Mouse (Mus musculus) layer of hippocampus, postnatal 14 days (tissue): ENCODE results near the gene Map2. TPM values are rescaled to one million over a fixed set of nuclear protein-coding genes. Genes with fewer than 3 reads are reported as not detected.
A peak's percentile ranks its signal among the peaks of the same experiment; 100 is the strongest.

Experiments used
- DNase-seq, 2 experiments: peaks; one replicate each; pipeline ENCODE4 v3.0.0; 2021 to 2022; ENCODE audit warnings: low spot score in 2 of 2, mixed read lengths in 1 of 2
- total RNA-seq, 2 experiments: library from RNA; stranded (reverse); gene quantifications; 2 replicates each; pipeline ENCODE4 v1.2.3; 2021

The Map2 gene
- total RNA-seq, 2 experiments from 2014 or later, result 947 to 1,024 TPM

DNA sequence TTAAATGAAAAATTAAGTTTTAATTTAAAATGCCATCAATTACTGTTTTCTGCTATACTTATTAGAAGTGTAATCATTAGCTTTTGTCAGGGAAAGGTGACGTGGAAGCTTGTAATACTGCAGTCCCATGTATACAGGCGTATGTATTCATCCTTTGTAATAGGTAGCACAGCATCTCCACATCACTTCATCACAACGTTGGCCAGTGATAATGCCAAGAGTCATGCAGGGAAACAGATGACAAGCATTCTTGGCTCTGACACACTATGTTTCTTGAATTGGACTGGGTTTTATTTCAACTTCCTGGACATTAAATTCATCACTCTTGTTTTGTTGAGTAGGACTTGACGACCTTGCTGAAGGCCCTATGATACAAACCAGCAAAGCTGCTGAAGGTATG is 113.9 kb downstream of the Map2 start:
- no peak for DNase-seq

DNA sequence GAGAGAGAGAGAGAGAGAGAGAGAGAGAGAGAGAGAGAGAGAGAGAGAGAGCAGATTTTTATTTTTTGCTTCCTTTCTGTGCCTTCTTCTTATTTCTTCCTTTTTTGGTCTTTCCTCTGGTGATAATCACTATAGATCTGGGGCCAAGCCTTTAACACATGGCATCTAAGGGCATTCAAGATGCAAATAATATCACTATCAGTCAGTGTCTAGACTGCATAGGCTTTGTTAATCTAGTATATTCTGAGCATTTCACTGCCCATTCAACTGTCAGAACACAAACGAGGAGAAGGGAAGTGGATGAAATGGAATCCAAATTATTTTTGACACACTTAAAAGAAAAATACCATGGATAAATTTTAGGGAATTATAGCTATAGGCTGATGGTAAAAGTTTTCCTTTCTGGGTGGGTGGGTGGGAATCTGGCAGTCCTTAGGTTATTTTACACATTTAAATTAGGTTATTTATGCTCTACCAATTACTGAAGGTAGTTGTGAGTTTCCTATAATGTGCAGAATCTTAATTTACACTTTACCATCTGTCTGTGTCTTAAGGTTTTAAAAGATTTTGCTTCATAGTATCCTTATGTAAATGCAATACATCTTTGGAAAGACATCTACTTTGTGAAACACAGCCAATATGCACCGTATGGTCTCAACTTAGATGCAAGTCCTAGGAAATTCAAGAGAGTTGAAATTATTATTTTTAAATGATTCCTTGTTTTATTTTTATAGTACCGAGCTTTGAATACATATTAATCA is 117.2 kb downstream of the Map2 start:
- no peak for DNase-seq

DNA sequence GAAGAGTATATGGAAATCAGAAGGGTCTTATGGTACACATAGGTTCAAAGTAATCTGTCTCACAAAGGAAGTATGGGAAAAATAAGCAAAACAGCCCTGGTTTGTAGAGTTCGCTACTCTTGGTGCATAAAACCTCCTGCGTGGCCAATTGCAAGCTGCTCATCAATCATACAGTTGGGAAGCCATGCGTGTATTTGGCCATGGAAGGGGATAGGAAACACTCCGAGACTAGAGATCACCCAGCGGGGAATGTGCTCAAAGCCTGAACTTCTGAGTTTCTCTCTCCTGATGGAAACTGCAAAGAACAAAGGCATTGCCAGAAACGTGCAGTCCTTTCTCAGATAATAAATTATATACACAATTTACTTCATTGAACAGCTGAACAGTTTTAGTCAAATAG is 124.3 kb downstream of the Map2 start:
- no peak for DNase-seq

DNA sequence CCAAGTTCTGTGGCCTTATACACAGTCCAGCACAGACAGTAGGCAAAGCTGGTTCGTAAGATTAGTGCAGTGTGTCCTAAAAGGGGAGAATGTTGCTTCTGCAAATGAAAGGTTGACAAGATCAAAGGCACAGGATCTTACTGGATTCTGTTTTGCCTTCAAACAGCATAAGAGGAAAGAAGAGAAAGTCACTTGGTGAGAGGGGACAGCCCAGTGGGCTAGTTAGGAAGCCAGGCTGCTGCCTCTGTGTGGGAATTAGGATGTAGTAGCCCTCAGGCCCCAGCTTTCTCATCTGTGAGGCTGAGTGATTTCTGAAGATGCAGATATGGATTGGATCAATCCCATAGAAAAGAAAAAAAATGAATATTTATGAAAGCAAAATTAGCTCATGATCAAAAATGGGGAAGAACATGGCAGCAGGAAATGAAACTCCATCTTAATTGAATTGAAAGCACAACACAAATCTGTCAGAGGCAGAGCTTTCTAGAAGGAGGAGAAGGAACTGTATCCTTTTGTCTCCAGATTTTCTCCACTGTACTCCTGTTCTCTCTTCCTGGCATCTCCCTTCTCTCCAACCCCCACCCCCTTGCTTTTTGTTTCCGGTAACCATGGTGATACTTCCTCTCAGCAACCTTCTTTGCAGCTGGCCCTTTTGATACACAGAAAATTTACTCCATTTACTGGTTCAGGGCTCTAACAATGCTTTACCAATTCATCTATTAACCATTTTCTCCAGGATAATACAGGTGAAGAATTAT is 145.5 kb downstream of the Map2 start:
- peak in 1 of 2 experiments; percentile 63 for DNase-seq

DNA sequence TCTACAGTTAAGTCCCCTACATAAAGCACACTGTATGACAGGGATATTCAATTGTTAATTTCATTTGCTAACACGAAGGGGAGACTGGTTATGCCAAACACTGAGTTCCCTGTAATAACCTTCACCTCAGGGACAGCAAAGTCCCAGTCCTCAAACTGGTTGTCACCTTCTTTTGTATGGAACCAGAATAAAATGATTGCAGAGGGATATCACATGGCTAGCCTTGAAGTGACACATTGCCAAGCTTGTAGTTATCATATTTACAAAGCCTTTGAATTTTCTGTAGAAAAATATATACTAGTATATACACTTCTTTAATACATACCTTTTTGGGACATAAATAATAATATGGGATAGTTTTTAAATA is 146.0 kb downstream of the Map2 start:
- DNase-seq, result no peak

DNA sequence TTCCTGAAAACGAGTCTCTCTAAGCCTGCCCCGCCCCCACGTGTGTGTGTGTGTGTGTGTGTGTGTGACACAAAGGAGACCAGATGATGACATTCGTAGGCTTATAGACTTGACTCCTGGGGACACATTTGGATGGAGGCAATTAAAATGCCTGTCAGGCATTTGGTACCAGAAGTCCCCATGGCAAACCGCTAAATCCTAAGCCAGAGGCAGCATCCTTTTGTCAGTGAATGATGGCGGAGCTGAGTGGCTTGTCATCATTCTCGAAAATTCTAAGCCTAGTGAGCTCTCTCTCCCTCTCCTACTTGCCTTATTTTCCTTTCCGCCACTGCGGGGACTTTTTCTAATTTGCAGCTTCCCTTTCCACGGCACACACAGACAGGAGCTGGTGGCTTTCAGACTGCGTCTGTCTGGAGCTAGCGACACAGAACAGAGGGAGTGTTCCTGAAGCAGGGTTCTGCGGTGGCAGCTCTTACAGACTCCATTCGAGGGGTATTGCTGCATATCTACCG is 146.6 kb downstream of the Map2 start:
- peak; percentile 83 to 87 for DNase-seq

DNA sequence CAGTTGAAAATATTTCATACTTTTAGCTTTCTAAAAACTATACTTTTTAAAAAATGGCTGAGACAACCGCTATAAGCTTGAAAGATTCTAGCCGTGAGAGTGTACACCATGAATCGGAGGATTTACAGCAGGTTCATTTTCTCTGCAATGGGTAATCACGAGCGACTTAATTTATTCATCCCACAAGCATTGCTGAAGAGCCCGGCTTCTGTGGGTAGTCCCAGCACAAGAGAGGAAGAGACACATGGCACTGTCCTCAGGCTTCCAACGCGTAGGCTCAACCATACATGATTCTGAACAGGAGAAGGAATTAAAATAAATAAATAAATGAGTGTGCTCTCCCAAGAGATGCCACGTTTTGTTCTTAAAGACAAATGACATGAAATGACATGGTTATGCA is 148.4 kb downstream of the Map2 start:
- DNase-seq, result peak; percentile 29 to 66

DNA sequence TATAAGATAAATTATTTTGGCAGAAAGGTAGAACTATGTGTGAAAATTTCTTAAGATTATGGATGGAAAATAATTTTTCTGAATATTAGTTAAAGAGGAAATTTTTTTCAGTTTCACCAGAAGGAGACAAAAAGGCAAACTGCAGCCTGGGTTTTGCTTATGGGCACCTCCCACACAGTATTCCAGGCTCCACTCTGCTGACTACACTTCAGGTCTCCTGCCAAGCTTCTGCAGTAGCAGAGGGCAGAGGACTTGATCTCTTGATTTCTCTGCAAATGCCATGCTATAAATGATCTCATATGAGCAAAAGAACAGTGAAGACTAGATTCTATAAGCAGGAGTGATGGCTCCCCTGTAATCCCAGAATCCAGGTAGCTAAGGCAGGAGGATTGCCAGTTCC is 149.9 kb downstream of the Map2 start:
- no peak for DNase-seq

DNA sequence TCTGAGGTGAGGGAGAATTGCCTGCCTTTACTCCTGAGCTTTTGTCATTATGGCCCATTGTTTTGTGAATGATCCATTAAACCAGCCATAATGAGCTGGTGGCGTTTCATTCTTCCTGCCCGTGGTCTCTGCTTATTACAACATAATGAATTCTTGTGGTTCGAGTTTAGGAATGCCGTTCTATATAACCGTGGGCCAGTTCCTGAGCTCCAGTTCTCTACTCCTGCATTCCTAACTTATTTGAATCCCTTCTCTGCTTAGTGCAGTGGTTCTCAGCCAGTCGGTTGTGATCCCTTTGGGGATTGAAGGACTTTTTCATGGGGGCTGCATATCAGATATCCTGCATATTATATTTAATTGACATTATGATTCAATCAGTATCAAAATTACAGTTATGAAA is 153.9 kb downstream of the Map2 start:
- DNase-seq, result no peak

DNA sequence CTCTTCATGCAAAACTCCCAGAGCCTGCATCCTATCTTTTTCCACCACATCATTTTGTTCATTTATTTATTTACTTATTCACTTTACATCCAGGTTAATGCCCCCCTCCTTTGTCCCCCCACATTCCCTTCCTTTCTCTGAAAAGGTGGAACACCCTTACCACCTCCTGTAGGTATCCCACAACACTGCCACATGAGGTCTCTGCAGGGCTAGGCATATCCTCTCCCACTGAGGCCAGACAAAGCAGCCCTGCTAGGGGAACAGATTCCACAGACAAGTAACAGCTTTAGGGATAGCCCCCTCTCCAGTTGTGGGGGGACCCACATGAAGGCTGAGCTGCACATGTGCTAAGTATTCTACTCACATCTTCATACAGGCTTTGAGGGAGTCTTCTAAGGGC is 154.5 kb downstream of the Map2 start:
- no peak for DNase-seq

DNA sequence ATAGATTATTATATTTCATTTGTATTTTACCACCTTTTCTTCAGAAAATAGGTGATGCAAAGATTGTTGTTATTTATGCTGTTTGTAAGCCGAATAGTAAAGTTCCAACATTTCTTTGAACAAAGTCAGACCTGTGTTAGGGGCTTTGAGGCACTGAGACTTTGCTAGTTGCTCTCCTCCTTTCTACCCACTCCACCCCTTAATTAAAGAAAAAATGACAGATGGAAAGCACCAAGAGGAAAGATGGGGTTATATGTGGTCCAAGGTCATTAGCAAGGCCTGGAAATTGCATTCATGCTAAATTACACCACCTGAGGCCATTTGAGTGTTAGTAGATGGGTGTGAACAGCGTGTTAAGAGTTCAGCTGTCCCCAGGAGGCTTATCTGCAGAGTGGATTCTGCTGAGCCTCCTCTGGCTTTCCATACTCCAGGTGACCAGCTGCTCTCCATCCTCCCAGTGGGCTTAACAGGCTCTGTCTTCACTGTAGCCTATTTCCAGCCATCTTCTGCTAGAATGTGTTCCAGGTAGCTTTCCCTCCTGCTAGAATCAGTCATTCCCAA is 160.7 kb downstream of the Map2 start:
- DNase-seq, result no peak

DNA sequence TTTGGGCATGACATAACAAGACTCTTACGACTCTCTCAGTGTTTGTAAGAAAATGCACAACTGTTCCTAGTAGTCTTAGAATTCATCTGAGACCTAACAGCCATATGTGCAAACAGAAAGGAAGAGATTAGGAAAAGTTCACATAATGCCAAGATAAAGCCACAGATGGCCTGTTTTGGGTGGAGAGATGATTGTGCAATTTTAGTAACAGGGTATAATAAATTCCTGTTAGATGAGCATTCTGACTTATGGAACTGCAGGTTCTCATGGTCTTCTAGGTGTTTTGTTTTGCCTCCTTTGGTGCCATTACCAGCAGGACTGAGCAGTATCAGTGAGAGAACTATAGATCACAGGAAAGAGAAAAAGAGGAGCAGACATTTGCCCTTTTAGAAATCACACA is 164.1 kb downstream of the Map2 start:
- DNase-seq, result no peak

DNA sequence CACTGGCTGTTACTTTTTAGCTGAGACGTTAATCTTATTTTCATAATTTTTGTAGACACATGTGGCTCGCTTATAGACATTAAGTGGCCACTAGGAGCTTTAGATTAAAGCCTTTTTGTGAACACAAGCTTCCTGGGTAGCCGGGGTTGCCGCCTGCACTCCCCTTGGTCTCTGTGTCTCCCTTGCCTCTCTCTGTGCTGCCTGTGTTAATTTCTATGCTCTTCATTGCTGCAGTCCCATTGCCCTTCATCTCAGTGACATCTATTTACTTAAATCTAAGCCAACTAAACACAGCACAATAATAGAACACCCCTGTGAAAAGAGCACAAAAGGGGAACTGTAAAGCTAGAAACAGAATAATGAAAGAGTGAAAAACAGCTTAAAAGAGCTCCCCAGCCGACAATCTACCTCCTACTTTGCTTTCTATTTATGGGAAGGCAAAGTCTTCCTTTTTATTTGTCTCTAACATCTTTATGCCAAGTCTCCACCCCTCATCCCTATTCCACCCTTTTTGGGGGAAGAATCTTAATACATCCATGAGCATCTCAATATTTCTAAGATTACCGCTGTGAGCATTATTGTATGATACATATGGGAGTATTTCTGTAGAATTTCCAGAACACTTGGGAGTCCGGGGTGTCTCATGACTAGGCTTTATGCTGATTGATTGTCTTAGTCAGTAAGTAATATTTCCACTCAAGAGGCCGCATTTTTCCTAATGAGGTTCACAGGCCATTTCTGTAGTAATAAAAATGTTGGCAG is 173.5 kb downstream of the Map2 start:
- DNase-seq, result no peak

DNA sequence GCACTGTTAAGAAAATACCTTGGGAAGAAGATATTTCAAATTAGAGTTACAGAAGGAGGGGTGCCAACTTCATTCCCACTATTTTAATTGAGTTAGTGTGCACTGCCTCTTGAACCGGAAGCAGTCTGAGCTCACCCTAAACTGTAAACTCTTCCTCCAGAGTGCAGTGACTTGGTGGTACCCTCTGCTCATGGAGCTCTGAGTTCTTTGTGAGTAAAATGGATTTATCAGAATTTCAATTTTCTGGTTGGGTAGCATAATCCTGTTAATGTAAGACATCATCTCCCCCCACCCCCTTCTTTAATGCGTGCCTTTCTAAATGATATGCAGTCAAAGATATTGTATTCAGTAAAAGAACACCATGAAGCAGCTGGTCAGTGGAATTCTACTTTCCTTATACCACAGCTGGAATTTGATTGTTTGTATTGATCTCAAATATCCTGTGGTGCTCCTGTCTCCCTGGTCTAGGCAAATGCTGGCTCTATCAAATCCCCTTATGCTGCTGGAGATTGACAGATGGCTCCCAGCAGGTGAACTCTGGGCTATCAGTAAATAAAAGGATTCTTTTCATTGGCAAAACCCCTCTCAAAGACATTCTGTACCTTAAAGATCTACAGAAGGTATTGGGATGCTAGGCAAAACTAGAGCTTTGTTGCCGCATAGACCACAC is 174.2 kb downstream of the Map2 start:
- DNase-seq, result no peak

DNA sequence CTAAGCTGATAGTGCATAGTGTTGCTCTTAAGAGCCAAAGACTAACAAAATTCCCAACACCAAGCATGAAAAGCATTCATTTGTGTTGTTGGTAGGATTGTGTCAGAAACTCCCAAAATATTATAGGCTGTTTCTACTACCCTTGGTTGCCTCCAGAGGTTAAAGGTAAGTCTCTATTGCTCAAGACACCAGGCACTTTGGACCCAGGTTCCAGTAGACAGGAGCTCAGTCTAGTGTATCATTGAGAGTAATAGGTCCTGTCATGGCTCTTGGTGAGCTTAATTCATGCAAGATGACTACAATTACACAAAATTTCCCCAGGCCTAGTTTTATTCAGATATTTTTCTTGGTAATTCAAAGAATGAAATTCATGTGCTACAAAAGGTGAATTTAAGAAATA is 176.3 kb downstream of the Map2 start:
- no peak for DNase-seq

DNA sequence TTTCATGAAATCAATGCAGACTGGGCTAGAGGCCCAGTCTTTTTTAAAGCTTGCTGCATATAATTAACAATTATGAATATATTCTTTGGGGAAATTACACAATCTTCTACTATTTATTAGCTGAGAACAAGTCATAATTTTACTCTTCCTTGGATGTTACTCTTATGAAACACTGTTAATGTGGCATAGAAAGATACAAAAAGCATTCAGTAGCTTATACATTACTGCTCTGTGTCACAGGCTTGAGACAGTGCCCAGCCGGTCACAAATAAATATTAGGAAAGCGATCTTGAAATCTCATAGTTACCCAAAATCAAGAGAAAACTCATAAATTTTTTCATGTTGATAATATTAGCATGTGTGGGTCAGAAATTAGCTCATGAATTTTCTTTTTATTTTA is 186.7 kb downstream of the Map2 start:
- no peak for DNase-seq

DNA sequence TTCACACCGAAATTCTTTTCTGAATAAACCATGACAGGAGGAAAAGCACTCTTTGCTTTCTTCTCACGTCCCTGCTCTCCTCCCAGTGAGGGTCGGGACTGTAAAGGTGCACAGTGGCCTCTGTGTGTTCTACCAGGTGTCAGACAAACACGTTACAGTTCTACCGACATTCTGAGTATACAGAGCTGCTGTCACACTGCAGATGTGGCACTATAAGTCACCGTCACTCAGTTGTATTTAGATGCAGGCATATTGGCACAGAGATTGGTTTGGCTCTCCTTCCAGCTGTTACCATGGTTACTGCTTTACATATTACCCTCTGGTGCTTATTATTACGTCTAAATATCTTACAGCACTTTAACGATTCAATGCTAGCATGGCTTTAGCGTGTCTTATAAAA is 188.2 kb downstream of the Map2 start:
- no peak for DNase-seq

DNA sequence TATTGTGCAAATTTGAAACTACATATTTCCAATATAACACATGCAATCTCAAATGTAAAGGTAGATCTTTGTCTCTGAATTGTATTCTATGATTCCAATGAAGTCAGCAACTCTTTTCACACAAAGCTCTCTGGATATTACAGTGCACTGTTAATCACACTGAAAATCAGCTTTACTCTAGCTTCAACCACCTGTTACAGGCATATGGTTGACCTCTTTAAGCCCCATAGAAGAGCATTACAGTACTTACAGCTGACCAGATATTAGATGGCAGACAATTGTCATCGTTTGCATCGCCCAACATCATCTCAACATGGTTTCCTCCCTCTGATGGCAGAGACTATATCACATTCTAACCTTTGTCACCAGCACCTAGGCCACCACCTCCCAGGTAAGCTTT is 189.3 kb downstream of the Map2 start:
- DNase-seq, result no peak

DNA sequence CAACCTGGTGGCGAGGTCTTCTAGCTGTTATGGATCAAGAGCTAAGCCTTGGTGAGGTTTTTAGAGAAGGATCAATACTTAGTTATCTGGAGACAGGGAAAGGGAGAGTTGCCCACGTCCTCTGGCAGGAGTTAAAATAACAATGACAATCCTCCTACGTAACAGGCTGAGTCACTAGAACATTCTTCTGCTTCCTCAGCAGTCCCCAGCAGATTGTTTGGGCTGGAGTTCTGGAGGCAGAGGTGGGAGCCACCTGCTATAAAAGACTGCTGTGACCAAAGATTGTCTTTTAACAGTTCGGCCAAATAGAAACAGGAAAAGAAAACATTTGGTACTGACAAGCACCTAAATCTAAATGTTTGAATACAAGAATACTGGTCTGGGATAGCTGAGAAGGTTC is 190.5 kb downstream of the Map2 start:
- peak; percentile 22 to 62 for DNase-seq

DNA sequence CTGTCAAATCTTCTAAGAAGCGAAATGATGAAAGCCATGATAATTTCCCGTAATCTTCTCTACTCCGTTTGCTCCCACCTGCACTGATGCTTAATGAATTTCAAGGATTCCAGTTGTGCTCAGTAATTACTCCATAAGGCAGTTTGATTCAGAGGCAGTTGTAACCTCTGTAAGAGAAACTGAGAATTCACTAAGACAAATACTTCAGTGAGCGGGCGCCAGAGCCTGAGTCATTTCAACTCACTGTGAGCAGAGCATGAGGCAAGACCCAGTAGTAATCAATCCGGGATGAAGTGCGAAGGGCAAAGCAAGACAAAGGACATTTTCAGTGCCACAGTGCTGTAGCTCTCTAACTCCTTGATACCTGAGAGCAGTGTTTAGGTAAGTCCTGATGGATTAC is 194.4 kb downstream of the Map2 start:
- DNase-seq, result no peak

DNA sequence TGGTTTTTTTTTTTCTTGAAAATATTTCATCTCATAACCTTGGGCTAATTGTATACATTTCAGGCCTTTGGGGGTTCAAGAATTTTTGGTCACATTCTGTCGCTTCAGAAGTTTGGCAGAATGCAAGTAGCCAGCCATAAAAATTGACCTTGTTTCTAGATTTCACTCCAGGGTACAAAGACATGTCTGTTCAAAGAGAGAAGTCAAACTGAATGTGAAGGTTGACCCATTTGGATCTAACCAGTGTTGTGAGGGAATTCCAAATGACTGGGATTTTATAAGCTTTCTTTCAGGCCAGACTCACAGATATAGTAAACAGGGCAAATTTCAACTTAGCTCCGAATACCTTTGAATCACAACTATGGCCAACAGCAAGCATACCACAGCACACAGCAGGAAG is 196.3 kb downstream of the Map2 start:
- DNase-seq, result no peak
